Mouse (Mus musculus) CH12.LX (cell line): ENCODE measurements around the gene Tfdp1. TPM values are rescaled to one million over a fixed set of nuclear protein-coding genes. Genes with fewer than 3 reads are reported as not detected.

ENCODE experiments used
- DNase-seq: peaks from one replicate; pipeline ENCODE4 v3.0.0-alpha.2; 2013; ENCODE audit errors: extremely low read depth
- H3K27ac ChIP-seq: 2 replicates; pipeline ENCODE4 v1.5.1; 2012; ENCODE audit warnings: low read depth, mild to moderate bottlenecking, control low read depth, moderate library complexity; ENCODE audit not compliant: insufficient read depth
- H3K27me3 ChIP-seq: replicated peaks from 2 replicates; pipeline ENCODE3; 2012; ENCODE audit warnings: inconsistent platforms
- H3K36me3 ChIP-seq, 2 experiments: replicated peaks in 1 of 2; 2 replicates each; pipeline versions ENCODE3 to v1.6.1; 2012; ENCODE audit warnings: inconsistent platforms in 1 of 2, low read length in 1 of 2, mild to moderate bottlenecking in 1 of 2, mixed read lengths in 1 of 2, moderate library complexity in 1 of 2; ENCODE audit not compliant: control insufficient read depth in 1 of 2, insufficient read depth in 1 of 2
- H3K4me1 ChIP-seq, 2 experiments: 2 replicates each; pipeline ENCODE4 v1.6.1; 2012; ENCODE audit warnings: inconsistent platforms in 1 of 2, moderate library complexity in 1 of 2; ENCODE audit not compliant: insufficient read depth in 2 of 2, control insufficient read depth in 1 of 2
- H3K4me2 ChIP-seq: 2 replicates; pipeline ENCODE4 v1.6.1; 2012; ENCODE audit warnings: low read depth, mild to moderate bottlenecking, control low read depth; ENCODE audit not compliant: poor library complexity, insufficient read depth, severe bottlenecking
- H3K4me3 ChIP-seq, 3 experiments: fragments of 150-350 bp in 1 of 3; sonication (generic) in 1 of 3; replicated peaks in 1 of 3; 2 replicates each; pipeline versions ENCODE3 to v1.5.1; 2011 to 2012; ENCODE audit warnings: low read depth in 2 of 3, low read length in 2 of 3, mild to moderate bottlenecking in 2 of 3, moderate library complexity in 2 of 3, control low read depth in 1 of 3, improper control_type of control experiment in 1 of 3, inconsistent platforms in 1 of 3, mixed read lengths in 1 of 3; ENCODE audit not compliant: poor library complexity in 1 of 3
- H3K79me2 ChIP-seq: replicated peaks from 2 replicates; pipeline ENCODE4 v1.6.1; 2012; ENCODE audit warnings: mild to moderate bottlenecking, moderate library complexity; ENCODE audit not compliant: control insufficient read depth, poor library complexity, insufficient read depth, severe bottlenecking; ENCODE audit errors: extremely low read depth
- H3K9ac ChIP-seq: 2 replicates; pipeline ENCODE4 v1.6.1; 2012; ENCODE audit warnings: low read depth, mild to moderate bottlenecking, control low read depth, moderate library complexity; ENCODE audit not compliant: insufficient read depth
- H3K9me3 ChIP-seq: replicated peaks from 2 replicates; pipeline ENCODE3; 2012; ENCODE audit warnings: low read length, inconsistent platforms, mixed read lengths
- BHLHE40 ChIP-seq: IDR thresholded peaks from 2 replicates; pipeline ENCODE4 v1.6.1; 2011; ENCODE audit warnings: mild to moderate bottlenecking, low read depth, low read length, improper control_type of control experiment
- CHD2 ChIP-seq: IDR thresholded peaks from 2 replicates; pipeline ENCODE4 v1.6.1; 2011; ENCODE audit warnings: low read length, improper control_type of control experiment
- CTCF ChIP-seq, 2 experiments: IDR thresholded peaks in 1 of 2; conservative IDR thresholded peaks in 1 of 2; 2 replicates each; pipeline ENCODE4 v1.5.1; 2011 to 2012; ENCODE audit warnings: low read depth in 2 of 2, low read length in 2 of 2, improper control_type of control experiment in 1 of 2, inconsistent platforms in 1 of 2, mild to moderate bottlenecking in 1 of 2, moderate library complexity in 1 of 2
- EP300 ChIP-seq: IDR thresholded peaks from 2 replicates; pipeline ENCODE4 v1.6.1; 2011; ENCODE audit warnings: low read length, improper control_type of control experiment
- ETS1 ChIP-seq: conservative IDR thresholded peaks from 2 replicates; pipeline ENCODE4 v1.6.1; 2012; ENCODE audit warnings: low read depth, mild to moderate bottlenecking, inconsistent platforms, low read length, improper control_type of control experiment, moderate library complexity
- HCFC1 ChIP-seq: IDR thresholded peaks from 2 replicates; pipeline ENCODE4 v1.6.1; 2012; ENCODE audit warnings: low read depth, mild to moderate bottlenecking, inconsistent platforms, low read length, improper control_type of control experiment
- IRF4 ChIP-seq: IDR thresholded peaks from 2 replicates; pipeline ENCODE4 v1.6.1; 2014; ENCODE audit warnings: low read depth, mild to moderate bottlenecking, inconsistent platforms, low read length, improper control_type of control experiment
- JUN ChIP-seq: IDR thresholded peaks from 2 replicates; pipeline ENCODE4 v1.6.1; 2011; ENCODE audit warnings: low read depth, mild to moderate bottlenecking, low read length, improper control_type of control experiment, moderate library complexity; ENCODE audit not compliant: insufficient read depth
- MAFK ChIP-seq: IDR thresholded peaks from 2 replicates; pipeline ENCODE4 v1.6.1; 2011; ENCODE audit warnings: low read length, improper control_type of control experiment; ENCODE audit not compliant: insufficient replicate concordance
- MEF2A ChIP-seq: IDR thresholded peaks from 2 replicates; pipeline ENCODE4 v1.6.1; 2014; ENCODE audit warnings: low read depth, mild to moderate bottlenecking, inconsistent platforms, low read length, improper control_type of control experiment, borderline replicate concordance
- MXI1 ChIP-seq: IDR thresholded peaks from 2 replicates; pipeline ENCODE4 v1.6.1; 2011; ENCODE audit warnings: mild to moderate bottlenecking, low read depth, low read length, improper control_type of control experiment
- MYC ChIP-seq: IDR thresholded peaks from 2 replicates; pipeline ENCODE4 v1.6.1; 2011; ENCODE audit warnings: low read depth, mild to moderate bottlenecking, improper control_type of control experiment, low read length
- NELFE ChIP-seq: IDR thresholded peaks from 2 replicates; pipeline ENCODE4 v1.6.1; 2011; ENCODE audit warnings: low read depth, low read length, improper control_type of control experiment
- POLR2AphosphoS2 ChIP-seq: IDR thresholded peaks from 2 replicates; pipeline ENCODE4 v1.6.1; 2011; ENCODE audit warnings: low read depth, low read length, improper control_type of control experiment
- RAD21 ChIP-seq: IDR thresholded peaks from 2 replicates; pipeline ENCODE4 v1.6.1; 2011; ENCODE audit warnings: low read depth, mild to moderate bottlenecking, low read length, improper control_type of control experiment, moderate library complexity
- RCOR1 ChIP-seq: conservative IDR thresholded peaks from 2 replicates; pipeline ENCODE4 v1.6.1; 2012; ENCODE audit warnings: low read depth, mild to moderate bottlenecking, inconsistent platforms, low read length, improper control_type of control experiment
- SMC3 ChIP-seq: IDR thresholded peaks from 2 replicates; pipeline ENCODE4 v1.6.1; 2011; ENCODE audit warnings: low read depth, low read length, improper control_type of control experiment
- TBP ChIP-seq: conservative IDR thresholded peaks from 2 replicates; pipeline ENCODE4 v1.6.1; 2011; ENCODE audit warnings: low read depth, low read length, improper control_type of control experiment
- TCF12 ChIP-seq: IDR thresholded peaks from 2 replicates; pipeline ENCODE4 v1.6.1; 2014; ENCODE audit warnings: low read depth, mild to moderate bottlenecking, inconsistent platforms, low read length, improper control_type of control experiment
- USF1 ChIP-seq: IDR thresholded peaks from 2 replicates; pipeline ENCODE4 v1.6.1; 2014; ENCODE audit warnings: low read depth, mild to moderate bottlenecking, inconsistent platforms, low read length, improper control_type of control experiment
- ZKSCAN1 ChIP-seq: IDR thresholded peaks from 2 replicates; pipeline ENCODE4 v1.6.1; 2012; ENCODE audit warnings: low read depth, inconsistent platforms, low read length, improper control_type of control experiment, borderline replicate concordance
- ZNF384 ChIP-seq: IDR thresholded peaks from 2 replicates; pipeline ENCODE4 v1.6.1; 2012; ENCODE audit warnings: low read depth, low read length, improper control_type of control experiment, inconsistent platforms
- dilution Hi-C: fragments of 300-500 bp; cut with MboI; formaldehyde crosslinking; loops from 2 replicates; pipeline ENCODE4 v1.14.3; 2020; ENCODE audit warnings: low sequenced_read_pairs; ENCODE audit not compliant: extremely low pct_unique_long_range_greater_than_20kb, extremely low pct_ligation_motif_present
- in situ Hi-C: fragments of 300-500 bp; cut with MboI; formaldehyde crosslinking; loops from 3 replicates; pipeline ENCODE4 v1.14.3; 2019; ENCODE audit warnings: low sequenced_read_pairs, low pct_ligation_motif_present, low pct_unique_long_range_greater_than_20kb, mixed read lengths
- polyA plus RNA-seq: library from polyadenylated mRNA; unstranded; fragments of >175 nt; gene quantifications from 2 replicates; pipeline ENCODE4 v1.2.1, GENCODE M21; 2012; ENCODE audit warnings: low read depth; ENCODE audit not compliant: insufficient read length
- total RNA-seq, 2 experiments: library from RNA; depleted of rRNA; stranded (reverse); fragments of 300-350 nt in 1 of 2; fragments of >200 nt in 1 of 2; gene quantifications; 2 replicates each; pipeline ENCODE4 v1.2.3; 2012 to 2014

Gene Tfdp1
- total and polyA plus RNA-seq, 3 experiments, result 189 to 338 (median 301) TPM

DNA sequence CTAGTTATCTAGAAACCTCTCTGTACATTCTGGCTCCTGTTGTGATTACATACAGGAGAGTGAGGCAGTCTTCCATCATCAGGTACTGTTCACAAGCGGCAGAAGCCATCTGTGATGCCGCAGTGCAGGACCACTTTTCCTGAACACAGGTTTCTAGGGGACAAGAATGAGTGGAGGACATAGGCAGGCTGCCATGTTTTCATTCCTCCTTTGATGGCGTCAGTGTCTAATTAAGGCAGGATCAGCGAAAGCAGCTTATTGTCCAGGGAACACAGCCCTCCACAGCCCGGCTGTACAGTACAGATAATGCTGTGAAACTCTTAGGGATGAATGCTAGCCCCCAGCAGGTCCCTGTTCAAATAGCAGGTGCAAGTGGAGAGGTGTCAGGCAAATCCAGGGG lies 67.5 kb downstream of the Tfdp1 start:
- H3K27me3 ChIP-seq, result peaks cover 35% of the 10 kb centered on the region
- no peak for TF ChIP-seq ZKSCAN1
- no peak for TF ChIP-seq JUN
- TF ChIP-seq USF1, result no peak
- TF ChIP-seq ETS1, result no peak
- no peak for TF ChIP-seq BHLHE40
- TF ChIP-seq SMC3, result no peak
- no peak for TF ChIP-seq MXI1
- TF ChIP-seq MEF2A, result no peak
- no peak for TF ChIP-seq HCFC1
- TF ChIP-seq CHD2, result no peak
- no peak for TF ChIP-seq TBP
- TF ChIP-seq ZNF384, result no peak
- TF ChIP-seq MYC, result no peak
- no peak for TF ChIP-seq NELFE
- TF ChIP-seq RCOR1, result no peak
- TF ChIP-seq MAFK, result no peak
- no peak for TF ChIP-seq TCF12
- TF ChIP-seq EP300, result no peak
- dilution Hi-C loops, result no loop called here

DNA sequence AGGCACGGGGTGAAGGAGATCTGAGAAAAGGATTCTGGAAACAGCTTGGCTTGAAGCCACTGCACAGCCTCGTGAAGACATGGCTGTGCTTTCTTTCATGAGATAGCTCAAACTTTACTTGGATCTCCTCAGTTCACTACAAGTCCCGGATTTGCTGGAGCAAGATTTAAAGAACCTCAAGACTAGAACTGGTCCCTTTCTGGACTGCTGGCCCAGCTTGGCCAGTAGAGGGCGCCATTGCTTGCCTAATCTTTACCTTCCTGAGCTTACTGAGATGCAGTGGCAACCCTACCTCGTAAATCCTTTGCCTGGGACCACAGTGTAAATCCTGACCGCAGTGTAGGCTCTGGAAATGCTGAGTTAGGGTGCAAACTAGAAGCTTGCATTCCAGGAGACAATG lies 73.0 kb downstream of the Tfdp1 start:
- peak; percentile 70 for DNase-seq
- Histone ChIP-seq H3K79me2 (no peaks in the 10 kb centered on the region), H3K36me3 (no peaks in the 10 kb centered on the region), H3K4me3 (no peak overlapping the region), H3K9me3 (no peaks in the 10 kb centered on the region), H3K4me1 (no peaks in the 10 kb centered on the region; a peak in 1 of 4 replicates), H3K27ac (no peak overlapping the region), H3K9ac (no peak overlapping the region), H3K4me2 (no peak overlapping the region), H3K27me3 (peaks cover 37% of the 10 kb centered on the region)
- dilution Hi-C loops, result no loop called here
- TF ChIP-seq TCF12 (no peak), USF1 (no peak), NELFE (peak; percentile 42; the same call in 1 of the 2 replicates), IRF4 (0 out of 2 replicates have a peak, but pooled peaks have one; percentile 17), CHD2 (no peak), MAFK (no peak), RAD21 (peak; percentile 82), POLR2AphosphoS2 (no peak), HCFC1 (no peak), ZNF384 (no peak), ZKSCAN1 (no peak), BHLHE40 (no peak), SMC3 (peak; percentile 67), CTCF (conservative IDR thresholded peaks at IDR 0.05 in 1 of 2, IDR thresholded peaks at IDR 0.05 in 1 of 2; ENCODE audit: low read depth in 2 of 2, low read length in 2 of 2) (peak; percentile 88 to 96)
- in situ Hi-C loops, result loop anchor here (10.0 kb wide), 1 partner anchor 333 kb away; no protein-coding TSS in a partner anchor

More for the DNA sequence above, 67.5 kb downstream of the Tfdp1 start:
- no peak for DNase-seq
- H3K27ac ChIP-seq, result no peak overlapping the region
- in situ Hi-C loops, result no loop called here
- H3K9ac ChIP-seq, result no peak overlapping the region
- no peaks in the 10 kb centered on the region for H3K79me2 ChIP-seq
- no peaks in the 10 kb centered on the region for H3K36me3 ChIP-seq
- H3K4me1 ChIP-seq, result no peaks in the 10 kb centered on the region
- no peaks in the 10 kb centered on the region for H3K9me3 ChIP-seq
- H3K4me2 ChIP-seq, result no peak overlapping the region
- H3K4me3 ChIP-seq, result no peak overlapping the region
